Mouse (Mus musculus) neural tube, embryonic 15.5 days (tissue): ENCODE results near the gene Morc3. TPM values are rescaled to one million over a fixed set of nuclear protein-coding genes. Genes with fewer than 3 reads are reported as not detected.
"Not testable (repeated sequence)": the region's sequence is repeated elsewhere in the genome, so short reads cannot be mapped to it uniquely, and the experiment has no call there.

ENCODE experiments used
- ATAC-seq: fragments of 200-750 bp; cut with Nextera tagmentation; 2 replicates; pipeline ENCODE4 v1.8.0; 2017; ENCODE audit warnings: mild to moderate bottlenecking, moderate TSS enrichment, moderate library complexity; ENCODE audit not compliant: low FRiP score
- H3K27ac ChIP-seq: fragments of 300-500 bp; sonication (generic); replicated peaks from 2 replicates; pipeline ENCODE4 v1.5.1; 2015; ENCODE audit warnings: mild to moderate bottlenecking, inconsistent platforms
- H3K27me3 ChIP-seq: fragments of 300-500 bp; sonication (generic); replicated peaks from 2 replicates; pipeline ENCODE4 v1.6.1; 2015; ENCODE audit warnings: inconsistent platforms
- H3K36me3 ChIP-seq: fragments of 300-500 bp; sonication (generic); 2 replicates; pipeline ENCODE4 v1.6.1; 2015; ENCODE audit warnings: inconsistent platforms
- H3K4me1 ChIP-seq: fragments of 300-500 bp; sonication (generic); 2 replicates; pipeline ENCODE4 v1.6.1; 2015; ENCODE audit warnings: inconsistent platforms
- H3K4me2 ChIP-seq: fragments of 300-500 bp; sonication (generic); 2 replicates; pipeline ENCODE4 v1.6.1; 2015; ENCODE audit warnings: inconsistent platforms, mild to moderate bottlenecking, moderate library complexity
- H3K4me3 ChIP-seq: fragments of 300-500 bp; sonication (generic); replicated peaks from 2 replicates; pipeline ENCODE4 v1.5.1; 2015; ENCODE audit warnings: mild to moderate bottlenecking, inconsistent platforms
- H3K9ac ChIP-seq: fragments of 300-500 bp; sonication (generic); replicated peaks from 2 replicates; pipeline ENCODE4 v1.6.1; 2015; ENCODE audit warnings: mild to moderate bottlenecking, inconsistent platforms
- H3K9me3 ChIP-seq: fragments of 300-500 bp; sonication (generic); replicated peaks from 2 replicates; pipeline ENCODE4 v1.6.1; 2016; ENCODE audit warnings: inconsistent platforms
- WGBS: fragments of 180-500 bp; shearing (Covaris S2); methylation state at CpG from one replicate; pipeline ENCODE4 v1.1.7; 2015; ENCODE audit warnings: mixed read lengths; 5-methylcytosine and 5-hydroxymethylcytosine counted together
- polyA plus RNA-seq: library from polyadenylated mRNA; unstranded; fragments of >200 nt; fragmentation: Nextera tagmentation; extraction: Ambion mirVana; gene quantifications from 2 replicates; pipeline ENCODE4 v1.2.1, GENCODE M21; 2015

Morc3 gene
- polyA plus RNA-seq, 1 experiment from 2014 or later = 32.1 TPM

DNA sequence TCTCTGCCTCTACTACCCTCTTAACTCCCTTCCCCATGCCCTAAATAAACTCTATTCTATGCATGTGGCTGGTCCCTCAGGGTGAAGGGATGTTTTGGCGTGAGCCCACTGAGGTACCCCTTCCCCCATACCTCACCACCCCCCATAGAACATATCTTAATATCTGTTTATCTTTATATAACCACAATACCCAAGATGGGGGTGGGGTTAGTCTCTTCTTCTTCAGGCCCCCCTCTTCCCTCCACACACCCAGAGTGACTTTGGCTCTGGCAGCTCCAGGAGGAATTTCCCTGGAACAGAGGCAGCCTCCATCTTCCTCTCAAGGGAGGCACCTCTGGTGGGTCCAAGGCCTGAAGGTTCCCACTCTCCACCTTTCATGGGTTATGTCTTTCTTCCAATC is 11.9 kb upstream of the Morc3 start:
- 84% methylated on average over 1 of the region's 1 CpGs for WGBS

GRCm38 (mm10) chr16:93821706-93822105 is 10.2 kb upstream of the Morc3 start:
- Histone ChIP-seq H3K27me3 (0 out of 2 replicates have a peak, but pooled peaks cover 3% of the 10 kb centered on the region), H3K4me1 (peaks cover 10% of the 10 kb centered on the region), H3K27ac (no peak overlapping the region), H3K36me3 (no peaks in the 10 kb centered on the region), H3K4me3 (no peak overlapping the region), H3K9me3 (peaks cover 6% of the 10 kb centered on the region; the same call in 1 of the 2 replicates), H3K9ac (no peak overlapping the region), H3K4me2 (no peak overlapping the region)
- WGBS = 90% methylated on average over 3 of the region's 3 CpGs
- no peak for ATAC-seq

More for the DNA sequence above, 11.9 kb upstream of the Morc3 start:
- Histone ChIP-seq H3K27me3 (0 out of 2 replicates have a peak, but pooled peaks cover 3% of the 10 kb centered on the region), H3K9me3 (peaks cover 6% of the 10 kb centered on the region; the same call in 1 of the 2 replicates), H3K4me1 (peaks cover 10% of the 10 kb centered on the region), H3K4me2 (no peak overlapping the region), H3K4me3 (no peak overlapping the region), H3K27ac (no peak overlapping the region), H3K9ac (no peak overlapping the region), H3K36me3 (no peaks in the 10 kb centered on the region)
- no peak for ATAC-seq

GRCm38 (mm10) chr16:93822433-93823225 is 9.3 kb upstream of the Morc3 start:
- not testable (repeated sequence) for H3K4me2 ChIP-seq, H3K36me3 ChIP-seq, H3K4me3 ChIP-seq, H3K9ac ChIP-seq, ATAC-seq, H3K27me3 ChIP-seq, H3K9me3 ChIP-seq, H3K27ac ChIP-seq
- peaks cover 10% of the 10 kb centered on the region for H3K4me1 ChIP-seq
- 86% methylated on average over 5 of the region's 8 CpGs for WGBS

GRCm38 (mm10) chr16:93824799-93825198 is 7.1 kb upstream of the Morc3 start:
- 82% methylated on average over 4 of the region's 4 CpGs for WGBS
- no peak overlapping the region for H3K4me2 ChIP-seq
- no peak overlapping the region for H3K27ac ChIP-seq
- peaks cover 6% of the 10 kb centered on the region; the same call in 1 of the 2 replicates for H3K9me3 ChIP-seq
- no peak for ATAC-seq
- no peaks in the 10 kb centered on the region for H3K4me1 ChIP-seq
- H3K36me3 ChIP-seq = no peaks in the 10 kb centered on the region
- H3K9ac ChIP-seq = no peak overlapping the region
- no peak overlapping the region for H3K4me3 ChIP-seq
- H3K27me3 ChIP-seq = no peaks in the 10 kb centered on the region

DNA sequence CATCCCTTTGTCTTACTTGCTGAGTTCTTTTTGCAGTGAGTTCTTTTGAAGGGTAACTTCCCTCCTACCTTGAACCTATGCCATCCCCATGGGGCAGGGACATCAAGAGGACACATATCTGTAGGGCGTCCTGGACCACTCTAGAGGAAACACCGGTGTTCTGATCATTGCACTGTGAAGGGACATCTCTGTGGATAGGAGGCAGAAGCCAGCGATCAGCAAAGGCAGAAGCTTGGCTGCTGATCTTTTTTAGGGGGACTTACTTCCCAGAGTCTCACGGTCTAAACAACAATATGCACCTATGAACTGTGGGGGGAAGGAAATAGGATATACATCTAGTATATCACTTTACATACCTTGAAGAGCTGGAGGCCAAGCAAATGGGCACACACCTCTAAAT is 6.5 kb upstream of the Morc3 start:
- Histone ChIP-seq H3K36me3 (no peaks in the 10 kb centered on the region), H3K27ac (no peak overlapping the region), H3K9me3 (peaks cover 6% of the 10 kb centered on the region; the same call in 1 of the 2 replicates), H3K4me2 (no peak overlapping the region), H3K27me3 (no peaks in the 10 kb centered on the region), H3K9ac (no peak overlapping the region), H3K4me1 (no peaks in the 10 kb centered on the region), H3K4me3 (no peak overlapping the region)
- ATAC-seq = no peak
- 95% methylated on average over 4 of the region's 4 CpGs for WGBS

GRCm38 (mm10) chr16:93826054-93826453 is 5.9 kb upstream of the Morc3 start:
- Histone ChIP-seq H3K27me3 (no peaks in the 10 kb centered on the region), H3K4me2 (no peak overlapping the region), H3K9me3 (peaks cover 6% of the 10 kb centered on the region; the same call in 1 of the 2 replicates), H3K4me1 (no peaks in the 10 kb centered on the region), H3K9ac (no peak overlapping the region), H3K4me3 (no peak overlapping the region), H3K27ac (no peak overlapping the region), H3K36me3 (no peaks in the 10 kb centered on the region)
- ATAC-seq = no peak
- 67% methylated on average over 11 of the region's 11 CpGs for WGBS

DNA sequence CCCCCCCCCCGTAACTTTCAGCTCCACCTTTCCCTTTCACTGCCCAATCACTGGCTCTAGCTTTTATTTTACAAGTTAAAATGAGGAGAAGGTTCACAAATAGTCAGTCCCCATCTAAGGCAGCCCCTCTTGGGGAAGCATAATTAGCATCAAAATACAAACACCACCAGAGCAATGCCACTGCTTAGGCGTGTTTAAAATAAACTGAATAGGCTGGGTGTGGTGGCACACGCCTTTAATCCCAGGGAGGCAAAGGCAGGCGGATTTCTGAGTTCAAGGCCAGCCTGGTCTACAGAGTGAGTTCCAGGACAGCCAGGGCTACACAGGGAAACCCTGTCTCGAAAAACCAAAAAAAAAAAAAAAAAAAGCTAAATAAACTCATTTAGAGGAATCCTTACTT is 5.4 kb upstream of the Morc3 start:
- H3K36me3 ChIP-seq, H3K9me3 ChIP-seq, H3K4me3 ChIP-seq, H3K4me2 ChIP-seq, H3K4me1 ChIP-seq, H3K27ac ChIP-seq, ATAC-seq, H3K27me3 ChIP-seq, H3K9ac ChIP-seq: not testable (repeated sequence)
- 32% methylated on average over 5 of the region's 5 CpGs for WGBS

- Histone ChIP-seq H3K27me3 (no peaks in the 10 kb centered on the region), H3K4me1 (peaks cover 4% of the 10 kb centered on the region; the same call in 1 of the 2 replicates), H3K4me3 (no peak overlapping the region), H3K4me2 (no peak overlapping the region), H3K9ac (no peak overlapping the region), H3K27ac (no peak overlapping the region), H3K36me3 (no peaks in the 10 kb centered on the region), H3K9me3 (peaks cover 6% of the 10 kb centered on the region; the same call in 1 of the 2 replicates)
- ATAC-seq = no peak
- WGBS = 90% methylated on average over 6 of the region's 6 CpGs
Measured at GRCm38 (mm10) chr16:93826909-93827308, 5.0 kb upstream of the Morc3 start.

- Histone ChIP-seq H3K4me1 (peaks cover 22% of the 10 kb centered on the region), H3K4me2 (no peak overlapping the region), H3K4me3 (no peak overlapping the region), H3K9ac (no peak overlapping the region), H3K27me3 (no peaks in the 10 kb centered on the region), H3K27ac (no peak overlapping the region), H3K36me3 (no peaks in the 10 kb centered on the region), H3K9me3 (no peaks in the 10 kb centered on the region)
- WGBS = 96% methylated on average over 15 of the region's 15 CpGs
- ATAC-seq = no peak
Measured at GRCm38 (mm10) chr16:93829526-93829925, 2.4 kb upstream of the Morc3 start.

GRCm38 (mm10) chr16:93830071-93830470 is 1.9 kb upstream of the Morc3 start:
- Histone ChIP-seq H3K4me3 (no peak overlapping the region), H3K27me3 (no peaks in the 10 kb centered on the region), H3K4me1 (peaks cover 23% of the 10 kb centered on the region), H3K9ac (no peak overlapping the region), H3K9me3 (no peaks in the 10 kb centered on the region), H3K36me3 (no peaks in the 10 kb centered on the region), H3K27ac (no peak overlapping the region), H3K4me2 (no peak overlapping the region)
- WGBS = 88% methylated on average over 9 of the region's 9 CpGs
- ATAC-seq = no peak

DNA sequence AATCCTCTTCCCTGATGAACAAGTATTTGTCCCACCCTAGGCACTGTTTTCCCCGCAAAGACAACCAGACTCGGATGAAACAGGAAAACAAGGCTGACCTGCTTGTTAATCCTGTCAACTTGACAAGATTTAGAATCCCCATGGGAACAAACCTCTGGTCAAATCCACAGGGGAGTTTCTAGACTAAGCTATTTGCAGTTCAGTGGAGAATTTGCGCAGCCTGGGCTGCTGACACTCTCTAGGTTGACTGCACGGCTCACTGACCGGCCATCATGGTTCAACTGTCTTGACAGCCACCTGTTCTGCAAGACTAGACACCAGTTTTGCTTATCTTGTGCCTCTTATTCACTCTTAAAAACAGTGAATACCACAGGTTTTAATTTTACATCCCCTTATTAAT is 1.0 kb upstream of the Morc3 start:
- Histone ChIP-seq H3K27ac (no peak overlapping the region), H3K9me3 (no peaks in the 10 kb centered on the region), H3K4me1 (peaks cover 25% of the 10 kb centered on the region), H3K27me3 (no peaks in the 10 kb centered on the region), H3K4me2 (no peak overlapping the region), H3K9ac (no peak overlapping the region), H3K36me3 (no peaks in the 10 kb centered on the region), H3K4me3 (no peak overlapping the region)
- ATAC-seq = no peak
- 70% methylated on average over 5 of the region's 5 CpGs for WGBS
